Mouse (Mus musculus) liver, embryonic 16.5 days (tissue): ENCODE results near the gene Spg21. TPM values are rescaled to one million over a fixed set of nuclear protein-coding genes. Genes with fewer than 3 reads are reported as not detected.

Source experiments
- ATAC-seq: fragments of 200-750 bp; cut with Nextera tagmentation; 2 replicates; pipeline ENCODE4 v1.8.0; 2017; ENCODE audit warnings: low read depth, mild to moderate bottlenecking, moderate number of reproducible peaks, moderate library complexity
- H3K27ac ChIP-seq: fragments of 300-500 bp; sonication (generic); 2 replicates; pipeline ENCODE4 v1.5.1; 2014; ENCODE audit warnings: mild to moderate bottlenecking, low read length
- H3K27me3 ChIP-seq: fragments of 300-500 bp; sonication (generic); 2 replicates; pipeline ENCODE4 v1.6.1; 2014; ENCODE audit warnings: low read depth, low read length, mixed read lengths; ENCODE audit not compliant: control insufficient read depth, insufficient read depth
- H3K36me3 ChIP-seq: fragments of 300-500 bp; sonication (generic); 2 replicates; pipeline ENCODE4 v1.6.1; 2014; ENCODE audit warnings: mild to moderate bottlenecking; ENCODE audit not compliant: control insufficient read depth, insufficient read depth
- H3K4me1 ChIP-seq: fragments of 300-500 bp; sonication (generic); 2 replicates; pipeline ENCODE4 v1.6.1; 2014; ENCODE audit warnings: low read depth, low read length, mixed read lengths; ENCODE audit not compliant: control insufficient read depth
- H3K4me2 ChIP-seq: fragments of 300-500 bp; sonication (generic); 2 replicates; pipeline ENCODE4 v1.6.1; 2014; ENCODE audit warnings: low read depth, low read length, mixed read lengths
- H3K4me3 ChIP-seq: fragments of 300-500 bp; sonication (generic); 2 replicates; pipeline ENCODE4 v1.5.1; 2014; ENCODE audit warnings: low read depth, mild to moderate bottlenecking, low read length
- H3K9ac ChIP-seq: fragments of 300-500 bp; sonication (generic); 2 replicates; pipeline ENCODE4 v1.6.1; 2014; ENCODE audit warnings: low read depth, low read length
- H3K9me3 ChIP-seq: fragments of 300-500 bp; sonication (generic); replicated peaks from 2 replicates; pipeline ENCODE4 v1.6.1; 2016; ENCODE audit warnings: low read length; ENCODE audit not compliant: control insufficient read depth
- WGBS: fragments of 180-500 bp; shearing (Covaris S2); extraction: QIAGEN DNeasy Blood & Tissue Kit; methylation state at CpG from one replicate; pipeline ENCODE4 v1.1.7; 2014; ENCODE audit not compliant: insufficient replicate concordance; 5-methylcytosine and 5-hydroxymethylcytosine counted together
- polyA plus RNA-seq: library from polyadenylated mRNA; unstranded; fragments of >200 nt; fragmentation: Nextera tagmentation; extraction: Ambion mirVana; gene quantifications from 2 replicates; pipeline ENCODE4 v1.2.1, GENCODE M21; 2015

Gene Spg21
- polyA plus RNA-seq, 1 experiment from 2014 or later = 26.7 TPM

DNA sequence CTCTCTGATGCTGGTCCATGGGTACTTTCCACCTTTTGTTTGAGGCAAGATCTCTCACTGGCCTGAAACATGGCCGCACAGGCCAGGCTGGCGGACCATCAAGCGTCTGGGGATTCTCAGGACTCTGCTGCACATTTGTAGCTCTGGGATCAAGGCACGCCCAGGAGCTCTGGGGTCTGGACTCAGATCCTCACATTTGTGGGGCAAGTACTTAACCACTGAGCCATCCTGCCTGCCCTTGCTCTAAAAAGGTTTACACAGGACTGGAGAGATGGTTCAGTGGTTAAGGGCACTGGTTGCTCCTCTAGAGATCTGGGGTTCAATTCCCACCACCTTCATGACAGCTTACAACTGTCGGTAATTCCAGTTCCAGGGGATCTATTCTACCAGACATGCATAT, 29.8 kb upstream of the Spg21 start:
- no peak for ATAC-seq
- no peak overlapping the region for H3K27ac ChIP-seq
- no peak overlapping the region for H3K4me3 ChIP-seq
- no peak overlapping the region for H3K9ac ChIP-seq
- H3K27me3 ChIP-seq = no peaks in the 10 kb centered on the region; the same call in 1 of the 2 replicates
- no peaks in the 10 kb centered on the region for H3K9me3 ChIP-seq
- no peaks in the 10 kb centered on the region for H3K36me3 ChIP-seq
- WGBS = 77% methylated on average over 5 of the region's 5 CpGs
- H3K4me2 ChIP-seq = no peak overlapping the region
- no peaks in the 10 kb centered on the region; the same call in 1 of the 2 replicates for H3K4me1 ChIP-seq

GRCm38 (mm10) chr9:65432236-65432635, 28.5 kb upstream of the Spg21 start:
- Histone ChIP-seq H3K4me1 (peaks cover 4% of the 10 kb centered on the region), H3K9ac (no peak overlapping the region), H3K4me3 (no peak overlapping the region), H3K27me3 (no peaks in the 10 kb centered on the region; the same call in 1 of the 2 replicates), H3K36me3 (no peaks in the 10 kb centered on the region), H3K27ac (no peak overlapping the region), H3K9me3 (no peaks in the 10 kb centered on the region), H3K4me2 (no peak overlapping the region)
- no peak for ATAC-seq
- 0% methylated on average over 3 of the region's 3 CpGs for WGBS

GRCm38 (mm10) chr9:65434140-65434539, 26.6 kb upstream of the Spg21 start:
- H3K27me3 ChIP-seq = no peaks in the 10 kb centered on the region; the same call in 1 of the 2 replicates
- H3K36me3 ChIP-seq = no peaks in the 10 kb centered on the region
- H3K27ac ChIP-seq = no peak overlapping the region
- H3K4me1 ChIP-seq = peaks cover 4% of the 10 kb centered on the region
- H3K4me3 ChIP-seq = no peak overlapping the region
- H3K9ac ChIP-seq = no peak overlapping the region
- WGBS = 44% methylated on average over 5 of the region's 5 CpGs
- ATAC-seq = no peak
- no peak overlapping the region for H3K4me2 ChIP-seq
- H3K9me3 ChIP-seq = no peaks in the 10 kb centered on the region

GRCm38 (mm10) chr9:65435211-65435610, 25.5 kb upstream of the Spg21 start:
- H3K4me2 ChIP-seq = no peak overlapping the region; the same call in 1 of the 2 replicates
- peaks cover 4% of the 10 kb centered on the region for H3K4me1 ChIP-seq
- H3K27me3 ChIP-seq = no peaks in the 10 kb centered on the region; the same call in 1 of the 2 replicates
- no peak overlapping the region for H3K4me3 ChIP-seq
- no peak overlapping the region for H3K9ac ChIP-seq
- H3K27ac ChIP-seq = no peak overlapping the region
- ATAC-seq = no peak
- no peaks in the 10 kb centered on the region for H3K9me3 ChIP-seq
- H3K36me3 ChIP-seq = no peaks in the 10 kb centered on the region; the same call in 1 of the 2 replicates
- 61% methylated on average over 4 of the region's 4 CpGs for WGBS

GRCm38 (mm10) chr9:65435671-65436301, 25.0 kb upstream of the Spg21 start, which contains the start of gene Mtfmt:
Gene Mtfmt, plus strand, starts transcription at chr9:65435782.
- Histone ChIP-seq H3K4me3 (peak within 1 kb of the TSS; percentile 99), H3K9me3 (no peaks in the 10 kb centered on the region), H3K4me2 (peak within 1 kb of the TSS; percentile 81), H3K36me3 (peaks cover under 1% of the 10 kb centered on the region; the same call in 1 of the 2 replicates), H3K27ac (peak within 1 kb of the TSS; percentile 37), H3K27me3 (no peaks in the 10 kb centered on the region; the same call in 1 of the 2 replicates), H3K9ac (peak within 1 kb of the TSS; percentile 84), H3K4me1 (peaks cover 4% of the 10 kb centered on the region)
- under 1% methylated on average over 53 of the region's 54 CpGs for WGBS
- ATAC-seq = peak; percentile 92

DNA sequence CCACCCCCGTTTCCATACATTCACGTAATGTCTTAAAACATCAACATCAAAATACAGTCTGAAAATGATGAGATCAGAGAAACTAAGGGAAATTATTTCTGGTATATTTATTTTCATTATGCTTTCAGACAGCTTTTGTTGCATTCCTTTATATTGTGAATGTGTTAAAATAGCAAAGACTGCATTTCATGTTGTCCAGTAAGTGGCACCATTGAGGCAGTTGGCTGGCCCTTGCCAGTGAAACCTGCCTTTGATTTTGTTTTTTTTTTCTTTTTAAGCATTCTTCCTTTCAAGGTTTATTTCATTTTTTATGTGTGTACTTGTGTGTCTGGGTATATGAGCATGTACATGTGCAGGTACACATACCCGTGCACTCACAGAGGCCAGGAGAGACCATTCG, 16.1 kb upstream of the Spg21 start:
- Histone ChIP-seq H3K27me3 (no peaks in the 10 kb centered on the region), H3K4me2 (no peak overlapping the region), H3K27ac (no peak overlapping the region), H3K36me3 (peaks cover 19% of the 10 kb centered on the region), H3K9me3 (no peaks in the 10 kb centered on the region), H3K4me1 (no peaks in the 10 kb centered on the region), H3K4me3 (no peak overlapping the region), H3K9ac (no peak overlapping the region)
- WGBS = 81% methylated on average over 4 of the region's 4 CpGs
- ATAC-seq = no peak

- H3K9ac ChIP-seq = no peak overlapping the region
- 80% methylated on average over 6 of the region's 6 CpGs for WGBS
- no peak overlapping the region for H3K4me3 ChIP-seq
- H3K27ac ChIP-seq = no peak overlapping the region
- H3K4me1 ChIP-seq = no peaks in the 10 kb centered on the region
- peaks cover 17% of the 10 kb centered on the region for H3K36me3 ChIP-seq
- no peak for ATAC-seq
- no peaks in the 10 kb centered on the region for H3K27me3 ChIP-seq
- no peaks in the 10 kb centered on the region for H3K9me3 ChIP-seq
- H3K4me2 ChIP-seq = no peak overlapping the region
Observed at GRCm38 (mm10) chr9:65447951-65448350, 12.8 kb upstream of the Spg21 start.

GRCm38 (mm10) chr9:65458975-65459374, 1.8 kb upstream of the Spg21 start:
- H3K4me2 ChIP-seq = no peak overlapping the region
- no peaks in the 10 kb centered on the region for H3K27me3 ChIP-seq
- H3K9ac ChIP-seq = no peak overlapping the region
- no peak overlapping the region for H3K27ac ChIP-seq
- ATAC-seq = no peak
- 77% methylated on average over 2 of the region's 2 CpGs for WGBS
- H3K4me1 ChIP-seq = peaks cover 20% of the 10 kb centered on the region
- no peaks in the 10 kb centered on the region for H3K36me3 ChIP-seq
- H3K9me3 ChIP-seq = no peaks in the 10 kb centered on the region
- no peak overlapping the region for H3K4me3 ChIP-seq

DNA sequence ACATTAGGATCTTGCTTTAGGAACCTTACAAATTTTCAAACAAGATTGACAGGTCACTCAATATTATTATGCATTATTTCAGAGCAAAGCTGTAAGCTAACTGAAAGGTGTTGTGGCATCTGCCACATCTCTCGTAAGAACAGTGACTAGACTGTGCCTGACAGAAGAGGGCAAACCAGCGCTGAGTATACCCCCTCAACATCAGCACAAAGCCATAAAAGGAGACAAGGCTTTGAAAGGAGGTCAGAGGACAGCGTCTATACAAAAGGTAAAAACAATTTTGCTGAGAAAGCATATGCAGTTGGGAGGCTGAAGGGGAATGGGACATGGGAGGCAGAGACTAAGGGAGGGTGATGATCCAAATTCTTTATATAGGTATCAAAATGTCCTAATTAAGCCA, 549 bp upstream of the Spg21 start:
- H3K27me3 ChIP-seq = no peaks in the 10 kb centered on the region
- ATAC-seq = no peak
- H3K27ac ChIP-seq = no peak overlapping the region
- H3K9me3 ChIP-seq = no peaks in the 10 kb centered on the region
- 58% methylated on average over 3 of the region's 3 CpGs for WGBS
- no peaks in the 10 kb centered on the region for H3K36me3 ChIP-seq
- H3K4me1 ChIP-seq = peaks cover 23% of the 10 kb centered on the region
- H3K4me2 ChIP-seq = no peak overlapping the region; the same call in 1 of the 2 replicates
- H3K9ac ChIP-seq = no peak overlapping the region
- H3K4me3 ChIP-seq = no peak overlapping the region
